Mouse (Mus musculus) neural tube, embryonic 14.5 days (tissue): ENCODE data around the gene Plpp3. TPM values are rescaled to one million over a fixed set of nuclear protein-coding genes. Genes with fewer than 3 reads are reported as not detected.

Source experiments
- ATAC-seq: fragments of 200-750 bp; cut with Nextera tagmentation; 2 replicates; pipeline ENCODE4 v1.8.0; 2017; ENCODE audit warnings: low read depth, mild to moderate bottlenecking, moderate TSS enrichment, moderate library complexity
- H3K27ac ChIP-seq: fragments of 300-500 bp; sonication (generic); 2 replicates; pipeline ENCODE4 v1.5.1; 2014; ENCODE audit warnings: low read depth, mild to moderate bottlenecking, control low read depth, low read length, moderate library complexity, mixed read lengths
- H3K27me3 ChIP-seq: fragments of 300-500 bp; sonication (generic); 2 replicates; pipeline ENCODE4 v1.6.1; 2014; ENCODE audit warnings: low read length; ENCODE audit not compliant: control insufficient read depth, insufficient read depth
- H3K36me3 ChIP-seq: fragments of 300-500 bp; sonication (generic); 2 replicates; pipeline ENCODE4 v1.6.1; 2014; ENCODE audit warnings: low read length, mixed read lengths; ENCODE audit not compliant: control insufficient read depth, insufficient read depth
- H3K4me1 ChIP-seq: fragments of 300-500 bp; sonication (generic); 2 replicates; pipeline ENCODE4 v1.6.1; 2014; ENCODE audit warnings: low read length; ENCODE audit not compliant: control insufficient read depth, insufficient read depth
- H3K4me2 ChIP-seq: fragments of 300-500 bp; sonication (generic); 2 replicates; pipeline ENCODE4 v1.6.1; 2014; ENCODE audit warnings: mild to moderate bottlenecking, low read depth, low read length, control low read depth
- H3K4me3 ChIP-seq: fragments of 300-500 bp; sonication (generic); 2 replicates; pipeline ENCODE4 v1.5.1; 2014; ENCODE audit warnings: low read depth, low read length, control low read depth, mixed read lengths
- H3K9ac ChIP-seq: fragments of 300-500 bp; sonication (generic); replicated peaks from 2 replicates; pipeline ENCODE4 v1.6.1; 2014; ENCODE audit warnings: low read depth, mild to moderate bottlenecking, control low read depth, low read length, mixed read lengths
- H3K9me3 ChIP-seq: fragments of 300-500 bp; sonication (generic); 2 replicates; pipeline ENCODE4 v1.6.1; 2016; ENCODE audit warnings: low read length; ENCODE audit not compliant: control insufficient read depth
- WGBS: fragments of 180-500 bp; shearing (Covaris S2); extraction: QIAGEN DNeasy Blood & Tissue Kit; methylation state at CpG from one replicate; pipeline ENCODE4 v1.1.7; 2014; 5-methylcytosine and 5-hydroxymethylcytosine counted together
- polyA plus RNA-seq: library from polyadenylated mRNA; unstranded; fragments of >200 nt; fragmentation: Nextera tagmentation; extraction: Ambion mirVana; gene quantifications from 2 replicates; pipeline ENCODE4 v1.2.1, GENCODE M21; 2014

Gene Plpp3
- polyA plus RNA-seq, 1 experiment from 2014 or later: 58.5 TPM

- Histone ChIP-seq H3K9ac (no peak overlapping the region), H3K27ac (no peak overlapping the region), H3K36me3 (no peaks in the 10 kb centered on the region), H3K27me3 (no peaks in the 10 kb centered on the region), H3K9me3 (no peaks in the 10 kb centered on the region), H3K4me3 (no peak overlapping the region), H3K4me2 (no peak overlapping the region), H3K4me1 (no peaks in the 10 kb centered on the region)
- WGBS: 82% methylated on average over 6 of the region's 6 CpGs
- ATAC-seq: no peak
These were observed 96.5 kb downstream of the Plpp3 start for GRCm38 (mm10) chr4:105253453-105254341.

DNA sequence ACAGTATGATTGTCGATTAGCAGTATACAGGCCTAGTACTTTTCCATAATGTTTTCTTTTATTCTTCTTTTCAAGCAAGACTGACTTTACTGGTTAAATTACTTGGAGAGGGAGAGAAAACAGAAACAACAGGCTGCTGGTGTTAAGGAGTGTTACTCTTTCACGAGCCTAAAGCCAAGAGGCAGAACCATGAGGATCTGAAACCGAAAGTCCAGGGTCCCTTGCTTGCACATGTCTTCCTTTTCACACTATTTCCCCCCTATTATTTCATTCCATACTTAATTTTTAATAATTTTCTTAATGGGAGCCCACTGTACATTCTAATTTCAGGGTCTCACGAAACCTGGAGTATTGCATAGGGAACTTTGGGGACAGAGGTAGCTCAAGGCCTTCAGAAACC lies 97.2 kb downstream of the Plpp3 start:
- no peak overlapping the region for H3K4me3 ChIP-seq
- H3K4me2 ChIP-seq: no peak overlapping the region
- H3K9me3 ChIP-seq: no peaks in the 10 kb centered on the region
- no peak overlapping the region for H3K9ac ChIP-seq
- H3K27me3 ChIP-seq: no peaks in the 10 kb centered on the region
- no peak for ATAC-seq
- H3K36me3 ChIP-seq: no peaks in the 10 kb centered on the region
- no peaks in the 10 kb centered on the region for H3K4me1 ChIP-seq
- H3K27ac ChIP-seq: no peak overlapping the region
- WGBS: 94% methylated on average over 4 of the region's 4 CpGs

GRCm38 (mm10) chr4:105255185-105255584 lies 98.0 kb downstream of the Plpp3 start:
- Histone ChIP-seq H3K4me3 (no peak overlapping the region), H3K4me2 (no peak overlapping the region), H3K4me1 (no peaks in the 10 kb centered on the region), H3K9me3 (no peaks in the 10 kb centered on the region), H3K36me3 (no peaks in the 10 kb centered on the region), H3K27me3 (no peaks in the 10 kb centered on the region), H3K9ac (no peak overlapping the region), H3K27ac (no peak overlapping the region)
- 91% methylated on average over 3 of the region's 3 CpGs for WGBS
- ATAC-seq: no peak

DNA sequence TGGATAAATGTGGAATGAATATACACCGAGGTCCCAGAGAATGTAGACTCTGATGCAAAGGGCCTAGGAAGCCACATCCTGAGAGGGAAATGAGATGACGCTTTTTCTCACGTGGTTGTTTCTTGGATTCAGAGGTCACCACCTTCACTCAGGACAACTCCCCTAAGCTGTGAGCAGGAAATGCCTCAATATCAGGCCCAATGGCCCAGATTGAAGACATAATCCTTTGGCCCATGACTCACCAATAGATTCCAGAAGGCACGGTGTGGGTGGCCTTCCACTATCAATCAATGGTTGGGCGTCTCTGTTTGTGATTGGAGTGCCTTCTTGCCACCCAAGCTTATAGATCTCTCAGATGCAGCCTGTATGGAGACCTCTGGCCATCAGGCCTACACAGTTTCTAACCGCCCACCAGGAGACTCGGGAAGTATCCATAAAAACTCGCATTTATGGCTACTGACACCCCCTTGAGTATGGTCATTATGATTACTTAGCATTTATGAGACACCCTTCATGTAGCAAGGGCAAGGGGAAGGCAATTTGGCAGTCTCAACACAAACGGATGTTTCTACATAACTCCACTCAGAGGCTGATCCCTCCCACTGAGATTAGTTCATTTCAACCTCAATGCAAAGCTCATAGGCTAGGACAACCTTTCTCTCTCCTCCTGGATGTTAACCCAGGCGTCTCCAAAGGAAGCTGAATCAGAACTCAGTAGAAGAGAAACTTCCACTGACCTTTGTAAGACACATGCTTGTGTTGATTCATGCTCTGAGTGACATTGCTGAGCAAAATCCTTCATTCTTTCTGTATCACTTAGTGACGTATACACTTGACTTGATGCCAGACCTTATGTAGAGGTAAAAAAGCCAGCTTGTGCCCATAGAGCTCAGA lies 100.8 kb downstream of the Plpp3 start:
- Histone ChIP-seq H3K4me2 (no peak overlapping the region), H3K36me3 (no peaks in the 10 kb centered on the region), H3K9me3 (no peaks in the 10 kb centered on the region), H3K27ac (no peak overlapping the region), H3K9ac (no peak overlapping the region), H3K4me3 (no peak overlapping the region), H3K4me1 (no peaks in the 10 kb centered on the region), H3K27me3 (no peaks in the 10 kb centered on the region)
- 78% methylated on average over 11 of the region's 11 CpGs for WGBS
- no peak for ATAC-seq

DNA sequence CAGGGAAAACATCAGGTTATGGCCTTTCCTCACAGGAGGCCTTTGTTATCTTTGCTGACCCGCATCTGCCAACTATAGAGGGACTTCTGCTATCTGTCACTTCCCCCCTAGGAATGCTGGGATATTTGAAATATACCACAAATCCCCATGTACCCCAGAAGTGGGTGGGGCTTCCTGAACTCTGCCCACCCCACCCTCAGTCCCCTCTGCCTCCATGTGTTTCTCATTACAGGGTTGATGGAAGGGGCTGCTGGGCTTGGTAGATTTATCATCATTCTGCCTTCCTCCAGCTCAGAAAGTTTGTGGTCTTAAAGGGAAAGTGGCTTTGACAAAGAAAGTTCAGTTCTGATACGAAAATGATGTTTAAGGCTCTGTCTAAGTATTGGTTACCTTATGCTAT lies 103.2 kb downstream of the Plpp3 start:
- Histone ChIP-seq H3K36me3 (no peaks in the 10 kb centered on the region), H3K9me3 (no peaks in the 10 kb centered on the region), H3K4me1 (no peaks in the 10 kb centered on the region), H3K4me3 (no peak overlapping the region), H3K9ac (no peak overlapping the region), H3K4me2 (no peak overlapping the region), H3K27me3 (no peaks in the 10 kb centered on the region), H3K27ac (no peak overlapping the region)
- 76% methylated on average over 2 of the region's 2 CpGs for WGBS
- no peak for ATAC-seq

DNA sequence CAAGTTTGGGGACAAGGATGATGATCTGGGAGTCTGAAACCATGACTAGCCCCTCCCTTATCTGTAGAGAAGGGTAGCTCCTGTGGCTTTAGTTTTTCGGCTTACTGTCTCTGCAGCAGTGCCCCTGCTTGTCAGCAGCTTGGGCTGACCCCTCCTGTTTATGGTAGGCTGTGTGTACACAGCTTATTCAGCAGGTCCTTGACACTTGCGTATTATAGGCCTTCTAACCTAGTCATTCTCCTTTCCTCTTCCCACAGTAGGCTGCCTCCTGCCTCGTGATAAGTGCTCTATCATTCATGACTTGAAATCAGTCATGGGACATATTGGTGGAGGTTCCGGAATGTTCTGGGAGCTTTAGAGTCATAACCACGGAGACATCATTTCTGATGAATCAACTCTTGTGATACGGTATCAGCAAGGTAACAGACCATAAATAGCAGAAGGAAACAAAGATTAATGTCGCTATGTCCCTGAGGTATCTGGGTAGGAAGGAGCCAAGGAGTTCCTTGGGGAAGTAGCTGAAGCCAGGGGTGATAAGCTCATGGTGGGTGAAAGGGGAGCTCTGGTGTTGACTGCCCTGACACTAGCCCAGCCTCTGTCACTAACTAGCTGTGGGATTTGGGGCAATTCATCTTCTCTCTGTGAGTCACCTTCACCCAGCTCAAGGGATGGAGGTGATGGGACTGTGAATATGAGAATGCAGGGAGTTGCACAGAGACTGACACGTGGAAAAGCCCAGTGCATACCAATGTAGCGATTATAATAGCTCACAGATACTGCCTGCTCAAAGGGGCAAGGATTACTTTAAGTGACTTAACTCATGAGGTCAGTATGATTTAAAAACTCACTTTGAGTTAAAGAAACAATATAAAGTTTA lies 104.0 kb downstream of the Plpp3 start:
- Histone ChIP-seq H3K4me3 (no peak overlapping the region), H3K4me1 (no peaks in the 10 kb centered on the region), H3K27me3 (no peaks in the 10 kb centered on the region), H3K27ac (no peak overlapping the region), H3K9ac (no peak overlapping the region), H3K9me3 (no peaks in the 10 kb centered on the region), H3K36me3 (no peaks in the 10 kb centered on the region), H3K4me2 (no peak overlapping the region)
- no peak for ATAC-seq
- 83% methylated on average over 9 of the region's 9 CpGs for WGBS

GRCm38 (mm10) chr4:105262358-105262757 lies 105.2 kb downstream of the Plpp3 start:
- H3K27ac ChIP-seq: no peak overlapping the region
- no peak for ATAC-seq

GRCm38 (mm10) chr4:105263600-105263999 lies 106.5 kb downstream of the Plpp3 start:
- no peaks in the 10 kb centered on the region for H3K4me1 ChIP-seq
- H3K27me3 ChIP-seq: no peaks in the 10 kb centered on the region
- WGBS: 94% methylated on average over 8 of the region's 8 CpGs
- no peaks in the 10 kb centered on the region for H3K36me3 ChIP-seq
- H3K4me3 ChIP-seq: no peak overlapping the region
- H3K9ac ChIP-seq: no peak overlapping the region
- no peak overlapping the region for H3K4me2 ChIP-seq
- no peaks in the 10 kb centered on the region for H3K9me3 ChIP-seq
- ATAC-seq: no peak
- no peak overlapping the region for H3K27ac ChIP-seq

More at GRCm38 (mm10) chr4:105262358-105262757, 105.2 kb downstream of the Plpp3 start:
- H3K36me3 ChIP-seq: no peaks in the 10 kb centered on the region
- 88% methylated on average over 12 of the region's 12 CpGs for WGBS
- no peaks in the 10 kb centered on the region for H3K9me3 ChIP-seq
- no peak overlapping the region for H3K4me3 ChIP-seq
- H3K4me1 ChIP-seq: no peaks in the 10 kb centered on the region
- no peak overlapping the region for H3K9ac ChIP-seq
- H3K27me3 ChIP-seq: no peaks in the 10 kb centered on the region
- no peak overlapping the region for H3K4me2 ChIP-seq
